Mouse (Mus musculus) CH12.LX (cell line): ENCODE results near the gene Plch2.

Experiments used
- CHD2 ChIP-seq: IDR thresholded peaks from 2 replicates; pipeline ENCODE4 v1.6.1; 2011; ENCODE audit warnings: low read length, improper control_type of control experiment
- CTCF ChIP-seq, 2 experiments: IDR thresholded peaks in 1 of 2; conservative IDR thresholded peaks in 1 of 2; 2 replicates each; pipeline ENCODE4 v1.5.1; 2011 to 2012; ENCODE audit warnings: low read depth in 2 of 2, low read length in 2 of 2, improper control_type of control experiment in 1 of 2, inconsistent platforms in 1 of 2, mild to moderate bottlenecking in 1 of 2, moderate library complexity in 1 of 2
- ELF1 ChIP-seq: IDR thresholded peaks from 2 replicates; pipeline ENCODE4 v1.6.1; 2014; ENCODE audit warnings: low read depth, mild to moderate bottlenecking, inconsistent platforms, low read length, improper control_type of control experiment
- EP300 ChIP-seq: IDR thresholded peaks from 2 replicates; pipeline ENCODE4 v1.6.1; 2011; ENCODE audit warnings: low read length, improper control_type of control experiment
- JUND ChIP-seq: conservative IDR thresholded peaks from 2 replicates; pipeline ENCODE4 v1.6.1; 2011; ENCODE audit warnings: low read depth, low read length, improper control_type of control experiment
- KAT2A ChIP-seq: IDR thresholded peaks from 2 replicates; pipeline ENCODE4 v1.6.1; 2012; ENCODE audit warnings: low read length, improper control_type of control experiment, inconsistent platforms; ENCODE audit not compliant: insufficient replicate concordance
- POLR2A ChIP-seq: IDR thresholded peaks from 2 replicates; pipeline ENCODE4 v1.6.1; 2011; ENCODE audit warnings: low read depth, mild to moderate bottlenecking, improper control_type of control experiment, low read length
- POLR2AphosphoS2 ChIP-seq: IDR thresholded peaks from 2 replicates; pipeline ENCODE4 v1.6.1; 2011; ENCODE audit warnings: low read depth, low read length, improper control_type of control experiment
- TCF12 ChIP-seq: IDR thresholded peaks from 2 replicates; pipeline ENCODE4 v1.6.1; 2014; ENCODE audit warnings: low read depth, mild to moderate bottlenecking, inconsistent platforms, low read length, improper control_type of control experiment
- USF2 ChIP-seq: conservative IDR thresholded peaks from 2 replicates; pipeline ENCODE4 v1.6.1; 2011; ENCODE audit warnings: low read depth, low read length, improper control_type of control experiment
- ZC3H11A ChIP-seq: IDR thresholded peaks from 2 replicates; pipeline ENCODE4 v1.6.1; 2012; ENCODE audit warnings: low read depth, mild to moderate bottlenecking, inconsistent platforms, low read length, improper control_type of control experiment

DNA sequence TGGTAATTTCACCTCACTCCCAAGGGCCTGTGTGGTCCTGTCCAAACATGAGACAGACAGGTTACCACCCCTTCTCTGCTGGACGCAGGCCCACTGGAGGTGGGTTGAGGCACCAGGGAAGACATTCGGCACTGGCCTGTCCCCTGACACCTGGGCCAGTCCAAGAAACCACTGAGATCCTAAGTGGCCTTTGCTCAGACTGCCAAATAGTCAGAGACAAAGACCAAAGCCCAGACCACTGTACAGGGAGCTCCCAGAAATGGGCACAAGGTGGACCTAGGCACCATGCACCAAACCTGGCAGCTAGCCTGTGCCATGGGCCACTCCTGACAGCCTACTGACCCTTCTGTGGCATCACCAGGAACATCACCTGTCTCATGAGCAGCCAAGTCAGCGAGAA is 47.4 kb downstream of the Plch2 start:
- TF ChIP-seq ZC3H11A (no peak), USF2 (no peak), KAT2A (no peak), CTCF (conservative IDR thresholded peaks at IDR 0.05 in 1 of 2, IDR thresholded peaks at IDR 0.05 in 1 of 2; ENCODE audit: low read depth in 2 of 2, low read length in 2 of 2) (no peak), POLR2AphosphoS2 (no peak), EP300 (no peak), POLR2A (no peak), ELF1 (no peak), TCF12 (no peak), JUND (no peak), CHD2 (no peak)
